In genomic region chr14:61620371-61620770, GRCm38 (mm10) we compare ENCODE assay signal across 25 mouse cellular contexts. TPM values are rescaled to one million over a fixed set of nuclear protein-coding genes. Genes with fewer than 3 reads are reported as not detected.
"Had no signal": no experiment of that assay in that cellular context is flagged by ENCODE, and none has a peak within 500 bp of the region (broad histone marks: within the 10 kb centered on the region; RNA-seq: fewer than 3 reads in every experiment).

No protein-coding gene starts in this region.

- H3K4me1 ChIP-seq: embryonic facial prominence, embryonic 10.5 days; embryonic facial prominence, embryonic 12.5 days; embryonic facial prominence, embryonic 13.5 days; embryonic facial prominence, embryonic 15.5 days; forebrain, embryonic 10.5 days; forebrain, embryonic 12.5 days; forebrain, embryonic 13.5 days; forebrain, embryonic 15.5 days had no signal

- DNase-seq: cerebellum, adult 9-10 months; cerebellum, adult 9-11 months; cerebellum, postnatal 10 days; cerebellum, postnatal 14 days; cerebellum, postnatal 25 days; cerebellum, postnatal 36 days; embryo, embryonic 11 days; forebrain, postnatal 0 days; gastrocnemius, adult 2 months; gastrocnemius, postnatal 10 days; gastrocnemius, postnatal 14 days; gastrocnemius, postnatal 25 days; gastrocnemius, postnatal 36 days; heart, adult 11 months; heart, adult 18-20 months; heart, adult 2 months had no signal

- H3K4me3 ChIP-seq: embryonic facial prominence, embryonic 10.5 days; embryonic facial prominence, embryonic 12.5 days; embryonic facial prominence, embryonic 13.5 days; embryonic facial prominence, embryonic 15.5 days; erythroblast, embryonic 14.5 days; forebrain, embryonic 10.5 days; forebrain, embryonic 12.5 days; forebrain, embryonic 13.5 days; forebrain, embryonic 15.5 days; gastrocnemius, adult 2 months; heart, adult 2 months had no signal

RNA-seq across cellular contexts. Expression of gene Kcnrg, which starts 13.1 kb away (rescaled TPM):
- polyA plus RNA-seq: erythroblast, embryonic 14.5 days had no signal

RNA-seq across cellular contexts. Expression of gene Trim13, which starts 22.3 kb away (rescaled TPM):
- polyA plus RNA-seq: erythroblast, embryonic 14.5 days had no signal
